Mouse (Mus musculus): Measurements from ENCODE around the gene Slc50a1. TPM values are rescaled to one million over a fixed set of nuclear protein-coding genes. Genes with fewer than 3 reads are reported as not detected.
A peak's percentile ranks its signal among the peaks of the same experiment; 100 is the strongest.

Gene Slc50a1
- polyA plus RNA-seq, 1 experiment from 2014 or later: 66.7 TPM

- peaks cover 24% of the 10 kb centered on the region for H3K4me1 ChIP-seq (replicated peaks; ENCODE audit: control insufficient read depth, insufficient read depth, low read length)
- no peaks in the 10 kb centered on the region for H3K36me3 ChIP-seq (ENCODE audit: control insufficient read depth, insufficient read depth, low read length)
- no peaks in the 10 kb centered on the region for H3K9me3 ChIP-seq (ENCODE audit: control insufficient read depth, low read length)
- peak overlapping the region; percentile 49 for H3K4me3 ChIP-seq (ENCODE audit: low read length)
- 11% methylated on average over 2 of the region's 2 CpGs for WGBS
- peak overlapping the region; percentile 88 for H3K27ac ChIP-seq (ENCODE audit: low read length)
- peaks cover 20% of the 10 kb centered on the region for H3K27me3 ChIP-seq (ENCODE audit: control insufficient read depth, insufficient read depth, low read depth, low read length)
- peak overlapping the region; percentile 68 for H3K9ac ChIP-seq (ENCODE audit: low read length)
- ATAC-seq (ENCODE audit: low read depth): peak; percentile 24
- peak overlapping the region; percentile 77 for H3K4me2 ChIP-seq (ENCODE audit: low read depth, low read length)
Observed at GRCm38 (mm10) chr3:89314791-89315190, 44.4 kb upstream of the Slc50a1 start.

- WGBS: 32% methylated on average over 5 of the region's 5 CpGs
- Histone ChIP-seq H3K4me2 (ENCODE audit: low read depth, low read length) (peak overlapping the region; percentile 77), H3K36me3 (ENCODE audit: control insufficient read depth, insufficient read depth, low read length) (no peaks in the 10 kb centered on the region), H3K4me1 (replicated peaks; ENCODE audit: control insufficient read depth, insufficient read depth, low read length) (peaks cover 19% of the 10 kb centered on the region), H3K9ac (ENCODE audit: low read length) (no peak overlapping the region; the same call in 1 of the 2 replicates), H3K9me3 (ENCODE audit: control insufficient read depth, low read length) (no peaks in the 10 kb centered on the region), H3K4me3 (ENCODE audit: low read length) (peak overlapping the region; percentile 49), H3K27me3 (ENCODE audit: control insufficient read depth, insufficient read depth, low read depth, low read length) (peaks cover 16% of the 10 kb centered on the region), H3K27ac (ENCODE audit: low read length) (peak overlapping the region; percentile 88)
- peak; percentile 71 for ATAC-seq (ENCODE audit: low read depth)
Observed at GRCm38 (mm10) chr3:89314340-89314739, 44.0 kb upstream of the Slc50a1 start.

- WGBS: 2% methylated on average over 9 of the region's 9 CpGs
- Histone ChIP-seq H3K4me3 (ENCODE audit: low read length) (no peak overlapping the region), H3K9me3 (ENCODE audit: control insufficient read depth, low read length) (no peaks in the 10 kb centered on the region), H3K27ac (ENCODE audit: low read length) (no peak overlapping the region), H3K36me3 (ENCODE audit: control insufficient read depth, insufficient read depth, low read length) (no peaks in the 10 kb centered on the region), H3K9ac (ENCODE audit: low read length) (peak overlapping the region; percentile 45), H3K4me1 (replicated peaks; ENCODE audit: control insufficient read depth, insufficient read depth, low read length) (no peaks in the 10 kb centered on the region; the same call in 1 of the 2 replicates), H3K27me3 (ENCODE audit: control insufficient read depth, insufficient read depth, low read depth, low read length) (no peaks in the 10 kb centered on the region), H3K4me2 (ENCODE audit: low read depth, low read length) (no peak overlapping the region)
- ATAC-seq (ENCODE audit: low read depth): peak; percentile 80
Observed at GRCm38 (mm10) chr3:89308089-89308488, 37.7 kb upstream of the Slc50a1 start.

GRCm38 (mm10) chr3:89305551-89306325, 35.4 kb upstream of the Slc50a1 start:
- Histone ChIP-seq H3K4me3 (ENCODE audit: low read length) (no peak overlapping the region), H3K27me3 (ENCODE audit: control insufficient read depth, insufficient read depth, low read depth, low read length) (no peaks in the 10 kb centered on the region), H3K9me3 (ENCODE audit: control insufficient read depth, low read length) (no peaks in the 10 kb centered on the region), H3K36me3 (ENCODE audit: control insufficient read depth, insufficient read depth, low read length) (no peaks in the 10 kb centered on the region), H3K4me1 (replicated peaks; ENCODE audit: control insufficient read depth, insufficient read depth, low read length) (no peaks in the 10 kb centered on the region; the same call in 1 of the 2 replicates), H3K27ac (ENCODE audit: low read length) (no peak overlapping the region; the same call in 1 of the 2 replicates), H3K4me2 (ENCODE audit: low read depth, low read length) (no peak overlapping the region), H3K9ac (ENCODE audit: low read length) (no peak overlapping the region)
- 42% methylated on average over 8 of the region's 8 CpGs for WGBS
- ATAC-seq (ENCODE audit: low read depth): peak; percentile 39

GRCm38 (mm10) chr3:89305105-89305504, 34.7 kb upstream of the Slc50a1 start:
- 51% methylated on average over 4 of the region's 4 CpGs for WGBS
- no peaks in the 10 kb centered on the region; the same call in 1 of the 2 replicates for H3K4me1 ChIP-seq (replicated peaks; ENCODE audit: control insufficient read depth, insufficient read depth, low read length)
- no peak overlapping the region for H3K4me3 ChIP-seq (ENCODE audit: low read length)
- no peak for ATAC-seq (ENCODE audit: low read depth)
- H3K9me3 ChIP-seq (ENCODE audit: control insufficient read depth, low read length): no peaks in the 10 kb centered on the region
- H3K9ac ChIP-seq (ENCODE audit: low read length): no peak overlapping the region
- H3K27me3 ChIP-seq (ENCODE audit: control insufficient read depth, insufficient read depth, low read depth, low read length): no peaks in the 10 kb centered on the region
- H3K27ac ChIP-seq (ENCODE audit: low read length): no peak overlapping the region; the same call in 1 of the 2 replicates
- H3K36me3 ChIP-seq (ENCODE audit: control insufficient read depth, insufficient read depth, low read length): no peaks in the 10 kb centered on the region
- H3K4me2 ChIP-seq (ENCODE audit: low read depth, low read length): no peak overlapping the region

- H3K27me3 ChIP-seq (ENCODE audit: control insufficient read depth, insufficient read depth, low read depth, low read length): no peaks in the 10 kb centered on the region
- H3K4me1 ChIP-seq (replicated peaks; ENCODE audit: control insufficient read depth, insufficient read depth, low read length): peaks cover 1% of the 10 kb centered on the region; the same call in 1 of the 2 replicates
- no peak overlapping the region for H3K4me3 ChIP-seq (ENCODE audit: low read length)
- H3K9me3 ChIP-seq (ENCODE audit: control insufficient read depth, low read length): no peaks in the 10 kb centered on the region
- H3K9ac ChIP-seq (ENCODE audit: low read length): no peak overlapping the region
- ATAC-seq (ENCODE audit: low read depth): peak; percentile 43; the same call in 1 of the 2 replicates
- no peak overlapping the region for H3K27ac ChIP-seq (ENCODE audit: low read length)
- H3K4me2 ChIP-seq (ENCODE audit: low read depth, low read length): no peak overlapping the region
- no peaks in the 10 kb centered on the region for H3K36me3 ChIP-seq (ENCODE audit: control insufficient read depth, insufficient read depth, low read length)
- WGBS: 41% methylated on average over 6 of the region's 6 CpGs
Observed at GRCm38 (mm10) chr3:89304440-89304839, 34.1 kb upstream of the Slc50a1 start.

- H3K27ac ChIP-seq (ENCODE audit: low read length): no peak overlapping the region
- H3K36me3 ChIP-seq (ENCODE audit: control insufficient read depth, insufficient read depth, low read length): no peaks in the 10 kb centered on the region
- no peak overlapping the region for H3K4me2 ChIP-seq (ENCODE audit: low read depth, low read length)
- no peaks in the 10 kb centered on the region for H3K27me3 ChIP-seq (ENCODE audit: control insufficient read depth, insufficient read depth, low read depth, low read length)
- no peak overlapping the region for H3K4me3 ChIP-seq (ENCODE audit: low read length)
- ATAC-seq (ENCODE audit: low read depth): no peak
- no peaks in the 10 kb centered on the region for H3K9me3 ChIP-seq (ENCODE audit: control insufficient read depth, low read length)
- WGBS: 57% methylated on average over 2 of the region's 2 CpGs
- H3K4me1 ChIP-seq (replicated peaks; ENCODE audit: control insufficient read depth, insufficient read depth, low read length): peaks cover 4% of the 10 kb centered on the region; the same call in 1 of the 2 replicates
- H3K9ac ChIP-seq (ENCODE audit: low read length): no peak overlapping the region
Observed at GRCm38 (mm10) chr3:89300514-89300913, 30.1 kb upstream of the Slc50a1 start.

GRCm38 (mm10) chr3:89300071-89300470, 29.7 kb upstream of the Slc50a1 start:
- Histone ChIP-seq H3K4me2 (ENCODE audit: low read depth, low read length) (peak overlapping the region; percentile 46), H3K9ac (ENCODE audit: low read length) (peak overlapping the region; percentile 46; the same call in 1 of the 2 replicates), H3K27me3 (ENCODE audit: control insufficient read depth, insufficient read depth, low read depth, low read length) (no peaks in the 10 kb centered on the region), H3K36me3 (ENCODE audit: control insufficient read depth, insufficient read depth, low read length) (no peaks in the 10 kb centered on the region), H3K4me3 (ENCODE audit: low read length) (peak overlapping the region; percentile 33), H3K4me1 (replicated peaks; ENCODE audit: control insufficient read depth, insufficient read depth, low read length) (peaks cover 4% of the 10 kb centered on the region; the same call in 1 of the 2 replicates), H3K27ac (ENCODE audit: low read length) (no peak overlapping the region), H3K9me3 (ENCODE audit: control insufficient read depth, low read length) (no peaks in the 10 kb centered on the region)
- WGBS: 26% methylated on average over 1 of the region's 1 CpGs
- peak; percentile 53 for ATAC-seq (ENCODE audit: low read depth)

- WGBS: 5% methylated on average over 14 of the region's 14 CpGs
Observed at GRCm38 (mm10) chr3:89299499-89299898, 29.1 kb upstream of the Slc50a1 start.

More at GRCm38 (mm10) chr3:89299499-89299898, 29.1 kb upstream of the Slc50a1 start:
- peak overlapping the region; percentile 33 for H3K4me3 ChIP-seq (ENCODE audit: low read length)
- no peaks in the 10 kb centered on the region for H3K9me3 ChIP-seq (ENCODE audit: control insufficient read depth, low read length)
- H3K4me2 ChIP-seq (ENCODE audit: low read depth, low read length): peak overlapping the region; percentile 46
- no peaks in the 10 kb centered on the region for H3K27me3 ChIP-seq (ENCODE audit: control insufficient read depth, insufficient read depth, low read depth, low read length)
- peak overlapping the region; percentile 46 for H3K9ac ChIP-seq (ENCODE audit: low read length)
- H3K4me1 ChIP-seq (replicated peaks; ENCODE audit: control insufficient read depth, insufficient read depth, low read length): peaks cover 4% of the 10 kb centered on the region; the same call in 1 of the 2 replicates
- H3K36me3 ChIP-seq (ENCODE audit: control insufficient read depth, insufficient read depth, low read length): no peaks in the 10 kb centered on the region
- no peak overlapping the region for H3K27ac ChIP-seq (ENCODE audit: low read length)
- ATAC-seq (ENCODE audit: low read depth): peak; percentile 50; the same call in 1 of the 2 replicates
